Mouse (Mus musculus): Measurements from ENCODE around the gene Myo1b. TPM values are rescaled to one million over a fixed set of nuclear protein-coding genes. Genes with fewer than 3 reads are reported as not detected.
"Not testable (repeated sequence)": the region's sequence is repeated elsewhere in the genome, so short reads cannot be mapped to it uniquely, and the experiment has no call there.

Myo1b gene
- polyA plus RNA-seq, 1 experiment from 2014 or later = 77.6 TPM

DNA sequence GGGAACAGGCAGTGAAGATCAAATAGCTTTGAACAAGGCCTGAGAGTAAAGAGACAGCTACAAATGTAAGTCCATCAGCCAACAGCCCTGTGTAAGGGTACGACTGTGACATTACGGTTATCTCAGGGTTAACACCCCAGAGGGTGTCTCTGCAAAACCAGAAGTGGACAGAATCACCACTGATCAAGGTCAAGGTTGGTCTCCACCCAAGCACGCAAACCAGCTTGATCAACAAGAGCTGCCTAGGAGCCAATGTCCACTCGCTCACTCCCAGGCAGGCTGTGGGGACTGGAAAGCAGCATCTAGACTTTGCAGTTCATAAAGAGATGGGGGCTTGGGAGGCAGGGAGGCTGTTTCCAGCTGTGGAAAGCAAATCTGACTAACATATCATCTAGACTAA, 23.9 kb downstream of the Myo1b start:
- Histone ChIP-seq H3K36me3 (no peaks in the 10 kb centered on the region), H3K4me1 (replicated peaks) (peaks cover 58% of the 10 kb centered on the region), H3K9me3 (no peaks in the 10 kb centered on the region), H3K27me3 (ENCODE audit: insufficient read depth, poor library complexity, severe bottlenecking) (no peaks in the 10 kb centered on the region), H3K4me3 (no peak overlapping the region), H3K27ac (no peak overlapping the region)
- DNase-seq (ENCODE audit: low spot score) = no peak
- WGBS = 93% methylated on average over 4 of the region's 4 CpGs

DNA sequence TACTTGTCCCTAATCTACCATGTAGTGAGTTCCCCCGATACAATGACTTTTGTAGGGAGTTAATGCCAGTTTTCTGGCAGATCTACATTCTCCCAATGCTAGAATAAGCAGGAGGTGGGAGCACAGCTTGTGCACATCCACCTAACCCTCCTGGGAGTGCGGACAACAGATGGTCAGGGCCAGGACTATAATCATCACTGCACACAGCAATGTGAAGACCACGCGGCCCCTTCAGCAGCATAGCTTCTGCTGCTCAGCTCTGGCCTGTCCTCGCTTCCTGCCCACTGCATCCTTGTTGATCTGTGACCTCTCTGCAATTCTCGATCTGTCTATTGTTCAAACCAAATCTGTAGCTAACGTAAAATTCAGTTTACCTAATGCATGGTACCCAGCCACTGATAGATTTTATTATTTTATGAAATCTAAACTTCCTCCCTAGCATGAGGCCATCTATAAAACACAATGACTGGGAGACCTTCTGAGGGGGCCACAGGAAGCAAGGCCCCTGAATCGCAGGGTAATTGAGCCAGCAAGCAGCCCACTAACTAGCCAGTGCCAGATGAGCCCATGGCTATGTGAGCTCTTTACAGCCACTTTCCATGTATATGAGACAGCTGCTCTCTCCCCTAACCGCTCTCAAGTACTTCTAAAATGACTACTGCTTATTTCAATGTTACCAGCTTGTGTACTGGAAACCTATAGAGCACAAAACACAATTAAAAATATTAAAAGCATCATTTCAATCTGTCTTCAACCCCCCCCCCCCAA, 27.6 kb downstream of the Myo1b start:
- no peaks in the 10 kb centered on the region for H3K9me3 ChIP-seq
- H3K27ac ChIP-seq = peak overlapping the region; percentile 13
- no peaks in the 10 kb centered on the region for H3K27me3 ChIP-seq (ENCODE audit: insufficient read depth, poor library complexity, severe bottlenecking)
- 71% methylated on average over 9 of the region's 9 CpGs for WGBS
- peaks cover 45% of the 10 kb centered on the region for H3K4me1 ChIP-seq (replicated peaks)
- no peak overlapping the region for H3K4me3 ChIP-seq
- no peak for DNase-seq (ENCODE audit: low spot score)
- peaks cover 2% of the 10 kb centered on the region; the same call in 1 of the 2 replicates for H3K36me3 ChIP-seq

DNA sequence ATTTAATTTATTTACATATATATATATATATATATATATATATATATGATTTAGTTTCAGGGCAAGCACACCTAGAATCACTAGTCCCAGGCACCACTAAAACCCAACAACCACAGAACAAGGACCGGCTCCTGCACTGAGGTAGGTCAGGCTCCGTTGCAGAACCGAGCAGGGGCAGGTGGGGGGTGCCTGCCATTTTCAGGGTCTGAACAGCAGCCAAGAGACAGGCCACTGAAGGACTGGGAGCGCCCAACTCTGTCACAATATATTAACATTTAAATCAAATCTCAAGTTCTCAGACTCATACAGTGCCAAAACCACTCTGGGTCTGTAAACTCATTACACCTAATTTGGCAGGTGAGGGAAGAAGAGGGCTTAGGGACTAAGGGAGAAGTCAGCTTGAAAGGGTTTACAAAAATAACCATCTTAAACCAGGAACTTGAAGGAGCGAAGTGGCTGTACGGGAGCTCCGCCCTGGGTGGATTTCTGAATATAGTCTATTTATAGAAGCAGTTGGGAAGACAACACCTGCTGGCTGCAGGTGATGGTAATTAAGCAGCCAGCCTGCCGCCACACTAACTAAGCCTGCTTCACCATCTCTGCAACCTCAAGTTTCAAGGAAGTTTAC, 30.4 kb downstream of the Myo1b start:
- Histone ChIP-seq H3K36me3 (peaks cover 21% of the 10 kb centered on the region), H3K4me1 (replicated peaks) (peaks cover 36% of the 10 kb centered on the region), H3K9me3 (no peaks in the 10 kb centered on the region), H3K27me3 (ENCODE audit: insufficient read depth, poor library complexity, severe bottlenecking) (no peaks in the 10 kb centered on the region), H3K27ac (no peak overlapping the region), H3K4me3 (no peak overlapping the region)
- DNase-seq (ENCODE audit: low spot score) = no peak
- WGBS = 93% methylated on average over 8 of the region's 8 CpGs

DNA sequence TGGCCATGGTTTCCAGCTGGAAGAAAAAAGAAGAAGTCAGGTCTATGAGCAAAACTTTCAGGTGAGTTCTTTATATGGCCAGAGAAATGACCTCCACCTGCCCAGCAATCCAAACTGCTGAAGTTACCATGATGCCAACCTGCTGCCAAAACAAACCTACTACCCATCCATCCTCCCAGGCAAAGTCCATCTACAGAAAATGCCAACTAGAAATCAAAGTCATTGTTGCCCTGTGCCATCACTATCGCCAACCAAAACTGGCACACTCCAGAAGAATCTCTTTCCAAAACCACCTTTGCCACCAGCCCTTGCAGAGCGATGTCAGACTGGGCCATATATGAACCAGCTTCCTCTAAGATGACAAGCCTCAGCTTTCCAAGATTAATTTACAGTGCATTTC, 32.7 kb downstream of the Myo1b start:
- Histone ChIP-seq H3K4me3 (no peak overlapping the region), H3K9me3 (no peaks in the 10 kb centered on the region), H3K4me1 (replicated peaks) (peaks cover 39% of the 10 kb centered on the region), H3K27me3 (ENCODE audit: insufficient read depth, poor library complexity, severe bottlenecking) (no peaks in the 10 kb centered on the region), H3K36me3 (peaks cover 21% of the 10 kb centered on the region), H3K27ac (no peak overlapping the region)
- WGBS = 92% methylated on average over 2 of the region's 2 CpGs
- no peak for DNase-seq (ENCODE audit: low spot score)

DNA sequence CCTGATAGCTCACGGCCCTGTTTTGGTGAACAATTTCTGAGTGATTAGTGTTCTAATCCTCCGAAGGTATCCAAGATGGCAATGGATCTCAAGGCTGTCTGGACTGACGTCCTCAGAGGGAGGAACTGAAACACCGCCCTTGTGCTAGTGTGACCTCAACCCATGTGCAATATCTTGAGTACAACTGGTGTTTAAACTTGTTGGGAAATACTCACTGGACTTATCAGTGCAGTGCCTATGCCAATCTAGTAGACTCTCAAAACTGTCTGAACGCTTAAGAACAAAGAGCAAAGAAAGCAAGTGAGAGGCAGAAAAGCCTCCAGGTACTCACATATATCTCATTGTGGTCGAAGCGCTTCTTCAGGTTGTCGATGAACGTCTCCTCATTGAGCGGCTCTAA, 33.1 kb downstream of the Myo1b start:
- Histone ChIP-seq H3K36me3 (peaks cover 21% of the 10 kb centered on the region), H3K4me1 (replicated peaks) (peaks cover 39% of the 10 kb centered on the region), H3K4me3 (no peak overlapping the region), H3K27ac (no peak overlapping the region), H3K9me3 (no peaks in the 10 kb centered on the region), H3K27me3 (ENCODE audit: insufficient read depth, poor library complexity, severe bottlenecking) (no peaks in the 10 kb centered on the region)
- 94% methylated on average over 10 of the region's 10 CpGs for WGBS
- no peak for DNase-seq (ENCODE audit: low spot score)

DNA sequence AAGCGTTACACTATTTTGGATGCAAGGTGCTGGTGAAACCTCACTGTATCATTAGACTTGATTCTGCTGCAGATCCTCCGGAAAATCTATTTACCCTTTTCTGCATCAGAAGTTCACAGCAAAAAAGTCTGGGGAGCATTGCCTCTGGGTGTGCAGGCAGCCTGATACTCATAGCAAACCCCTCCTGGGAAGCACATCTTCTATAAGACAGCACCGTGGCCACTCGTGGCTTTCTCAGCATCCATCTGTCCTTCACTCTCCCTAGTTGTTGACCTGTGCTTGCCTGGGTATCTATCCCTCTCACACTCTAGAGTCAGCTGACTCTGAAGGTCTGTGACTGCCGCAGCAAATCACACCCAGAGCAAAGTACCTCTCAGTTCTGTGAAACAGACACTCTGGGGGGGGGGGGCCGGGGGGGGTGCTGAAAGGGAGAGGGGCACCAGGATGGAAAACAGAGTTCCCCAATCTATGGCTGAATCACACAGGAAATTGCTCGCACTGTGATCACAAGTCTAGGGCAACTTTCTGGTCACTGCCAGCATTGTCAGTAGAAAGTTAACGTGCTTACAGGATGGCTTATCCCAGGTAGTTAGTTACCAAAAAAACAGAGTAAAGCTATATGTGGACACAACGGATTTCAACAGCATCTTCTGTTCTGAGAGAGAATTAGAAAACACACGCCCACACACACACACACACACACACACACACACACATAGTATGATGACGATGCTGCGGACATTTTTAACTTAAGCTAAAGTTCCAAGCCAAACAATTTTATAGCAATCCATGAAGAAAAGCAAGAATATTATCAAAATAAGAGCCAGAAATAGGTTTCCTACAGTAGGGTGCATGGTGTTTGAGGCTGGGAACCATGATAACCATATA, 35.7 kb downstream of the Myo1b start:
- 56% methylated on average over 12 of the region's 12 CpGs for WGBS
- H3K27me3 ChIP-seq (ENCODE audit: insufficient read depth, poor library complexity, severe bottlenecking) = no peaks in the 10 kb centered on the region
- no peaks in the 10 kb centered on the region for H3K9me3 ChIP-seq
- peaks cover 21% of the 10 kb centered on the region for H3K36me3 ChIP-seq
- no peak overlapping the region for H3K4me3 ChIP-seq
- peaks cover 33% of the 10 kb centered on the region for H3K4me1 ChIP-seq (replicated peaks)
- DNase-seq (ENCODE audit: low spot score) = no peak
- H3K27ac ChIP-seq = peak overlapping the region; percentile 62; the same call in 1 of the 2 replicates

DNA sequence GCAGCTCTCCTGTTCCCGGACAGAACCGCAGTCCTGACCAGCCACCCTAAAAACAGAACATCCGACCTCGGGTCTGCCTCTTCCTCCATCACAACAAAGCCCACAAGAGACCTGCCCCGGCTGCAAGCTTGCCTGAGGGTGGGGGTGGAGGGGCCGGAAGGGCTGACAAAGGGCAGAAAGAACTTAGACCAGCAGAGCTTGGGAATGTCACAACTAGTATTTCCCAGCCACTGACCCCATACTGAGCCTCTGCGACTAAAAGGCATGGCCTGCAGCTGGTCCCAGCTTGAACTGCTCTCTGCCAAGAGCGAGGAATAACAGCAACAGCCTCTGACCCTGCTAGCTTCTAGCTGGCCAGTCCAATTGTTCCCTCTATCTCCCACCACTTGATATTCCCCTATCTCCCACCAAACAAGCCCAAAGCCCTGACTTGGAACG, 36.5 kb downstream of the Myo1b start:
- DNase-seq (ENCODE audit: low spot score) = peak; percentile 39
- Histone ChIP-seq H3K27me3 (ENCODE audit: insufficient read depth, poor library complexity, severe bottlenecking) (no peaks in the 10 kb centered on the region), H3K27ac (peak overlapping the region; percentile 62), H3K36me3 (peaks cover 21% of the 10 kb centered on the region), H3K4me1 (replicated peaks) (peaks cover 33% of the 10 kb centered on the region), H3K9me3 (no peaks in the 10 kb centered on the region), H3K4me3 (peak overlapping the region; percentile 18; the same call in 1 of the 2 replicates)
- WGBS = 3% methylated on average over 9 of the region's 9 CpGs

DNA sequence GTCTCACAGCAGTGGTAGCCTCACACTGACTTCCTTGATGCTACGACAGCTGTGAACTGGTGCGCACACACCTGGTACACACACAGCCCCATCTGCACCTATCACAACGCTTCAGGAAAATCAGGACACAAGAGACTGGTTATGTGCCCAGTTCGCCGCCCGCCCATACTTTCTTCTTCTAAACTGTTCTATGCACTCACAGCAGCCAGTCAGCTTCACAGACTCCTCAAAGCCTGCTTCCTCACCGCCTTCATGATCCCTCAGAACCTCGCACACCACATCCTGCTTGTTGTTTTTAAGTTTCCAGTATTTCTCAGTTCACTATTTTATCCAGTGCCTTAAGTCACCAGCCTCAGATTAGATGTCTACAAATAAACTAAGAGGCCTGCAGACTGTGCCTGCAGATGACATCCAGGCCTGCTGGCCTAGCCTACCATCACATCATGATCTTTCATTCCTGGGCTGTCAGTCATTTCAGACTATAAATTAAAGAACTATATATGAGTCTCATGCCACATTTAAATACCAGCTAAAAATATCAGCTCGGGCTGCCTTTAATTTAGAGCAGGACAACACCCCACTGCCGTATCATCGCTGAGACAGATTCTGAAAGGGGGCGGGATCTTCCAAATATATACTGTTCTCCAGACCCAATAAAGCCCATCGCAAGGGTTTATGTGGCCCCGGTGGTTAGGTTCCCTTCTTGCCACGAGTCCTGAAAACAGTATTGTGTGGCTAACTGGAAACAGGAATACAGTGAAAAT, 40.2 kb downstream of the Myo1b start:
- no peaks in the 10 kb centered on the region for H3K27me3 ChIP-seq (ENCODE audit: insufficient read depth, poor library complexity, severe bottlenecking)
- 93% methylated on average over 15 of the region's 15 CpGs for WGBS
- H3K36me3 ChIP-seq = peaks cover 4% of the 10 kb centered on the region
- H3K4me1 ChIP-seq (replicated peaks) = peaks cover 35% of the 10 kb centered on the region
- no peak overlapping the region for H3K27ac ChIP-seq
- no peak for DNase-seq (ENCODE audit: low spot score)
- H3K9me3 ChIP-seq = no peaks in the 10 kb centered on the region
- no peak overlapping the region for H3K4me3 ChIP-seq

DNA sequence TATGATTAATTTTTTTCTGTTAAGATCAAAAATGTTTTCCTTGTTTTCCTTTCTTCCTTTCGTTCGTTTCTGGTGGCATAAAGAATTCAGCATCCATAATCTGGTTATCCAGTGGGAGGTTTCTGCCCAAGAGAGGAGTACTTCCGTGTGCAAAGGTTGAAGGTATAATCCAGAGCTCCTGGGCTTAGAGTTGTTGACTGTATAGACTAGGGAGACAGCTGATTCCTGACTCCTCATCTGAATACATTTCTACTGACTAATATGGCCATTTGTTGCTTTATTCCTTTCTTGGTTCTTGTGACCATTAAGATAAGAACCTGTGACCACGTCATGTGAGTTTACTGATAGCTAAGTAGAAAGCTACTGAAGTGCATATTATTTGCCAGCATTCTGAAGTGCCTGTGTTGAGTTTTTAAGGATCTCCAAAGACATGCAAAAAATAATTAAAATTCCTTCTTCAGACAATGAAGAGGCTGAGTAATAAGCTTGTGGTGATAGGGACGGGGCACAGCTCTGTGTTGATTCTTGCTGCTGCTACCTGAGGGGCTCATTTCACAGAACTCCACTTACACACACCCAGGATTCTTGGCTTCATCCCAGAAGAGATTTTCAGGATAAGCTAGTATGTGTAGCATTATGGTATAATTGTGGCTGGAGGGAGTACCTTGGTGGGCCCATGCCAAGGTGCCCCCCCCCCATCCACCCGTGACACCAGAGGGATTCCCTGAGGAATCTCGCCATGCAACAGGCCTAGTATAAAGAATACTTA, 43.2 kb downstream of the Myo1b start:
- Histone ChIP-seq H3K4me3 (no peak overlapping the region), H3K27ac (0 out of 2 replicates have a peak overlapping the region, but pooled peaks have one; percentile 12), H3K9me3 (peaks cover 6% of the 10 kb centered on the region), H3K36me3 (peaks cover 13% of the 10 kb centered on the region), H3K4me1 (replicated peaks) (0 out of 2 replicates have a peak, but pooled peaks cover 10% of the 10 kb centered on the region), H3K27me3 (ENCODE audit: insufficient read depth, poor library complexity, severe bottlenecking) (no peaks in the 10 kb centered on the region)
- 90% methylated on average over 7 of the region's 7 CpGs for WGBS
- DNase-seq (ENCODE audit: low spot score) = no peak

DNA sequence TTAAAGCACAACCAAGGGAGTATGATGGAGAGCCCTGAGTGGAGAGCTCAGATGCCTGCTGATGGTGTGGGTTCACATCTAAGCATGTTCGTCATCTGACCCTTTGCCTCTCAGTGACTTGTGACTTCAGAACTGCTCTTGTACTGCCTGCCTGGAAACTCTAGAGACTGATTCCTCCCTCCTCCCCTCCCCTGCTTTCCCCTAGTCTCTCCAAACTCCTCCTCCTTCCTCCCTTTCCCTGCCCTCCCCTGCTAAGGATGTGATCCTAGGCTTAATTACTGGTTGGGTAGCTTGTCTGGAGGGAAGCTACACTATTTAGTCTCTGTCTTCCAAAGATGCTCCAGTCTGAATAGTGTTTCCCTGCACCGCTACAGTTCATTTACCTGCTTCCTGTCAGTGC, 44.6 kb downstream of the Myo1b start:
- not testable (repeated sequence) for H3K9me3 ChIP-seq; H3K27me3 ChIP-seq (ENCODE audit: insufficient read depth, poor library complexity, severe bottlenecking); DNase-seq (ENCODE audit: low spot score); H3K4me3 ChIP-seq; H3K4me1 ChIP-seq (replicated peaks); H3K27ac ChIP-seq
- H3K36me3 ChIP-seq = peaks cover 17% of the 10 kb centered on the region
- 77% methylated on average over 2 of the region's 2 CpGs for WGBS

DNA sequence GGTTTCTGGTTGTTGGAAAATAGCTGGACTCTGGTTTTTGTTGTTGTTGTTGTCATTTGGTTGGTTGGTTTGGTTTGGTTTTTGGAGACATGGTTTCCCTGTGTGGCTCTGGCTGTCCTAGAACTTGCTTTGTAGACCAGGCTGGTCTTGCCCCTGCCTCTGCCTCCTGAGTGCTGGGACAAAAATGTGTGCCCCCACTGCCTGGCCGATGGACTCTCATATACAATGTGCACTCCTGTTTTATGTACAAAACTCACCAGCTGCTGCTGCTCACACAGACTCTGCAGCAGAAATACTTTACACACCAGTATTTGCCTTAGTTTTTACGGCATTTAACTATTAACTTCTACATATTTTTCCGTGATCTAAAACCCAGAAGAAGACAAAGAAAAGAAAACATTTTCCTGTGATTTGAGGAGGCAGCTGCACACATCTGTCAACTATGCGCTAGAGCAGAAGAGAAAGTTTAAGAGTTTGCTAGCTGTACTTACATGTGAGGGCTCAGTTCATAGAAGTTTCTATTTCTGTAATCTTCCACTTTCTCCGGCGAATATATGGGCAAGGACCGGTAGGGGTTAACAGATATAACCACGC, 52.9 kb downstream of the Myo1b start:
- no peaks in the 10 kb centered on the region for H3K9me3 ChIP-seq
- H3K4me3 ChIP-seq = no peak overlapping the region
- H3K27ac ChIP-seq = no peak overlapping the region
- WGBS = 93% methylated on average over 8 of the region's 8 CpGs
- H3K36me3 ChIP-seq = peaks cover 43% of the 10 kb centered on the region
- DNase-seq (ENCODE audit: low spot score) = no peak
- H3K4me1 ChIP-seq (replicated peaks) = no peaks in the 10 kb centered on the region
- no peaks in the 10 kb centered on the region for H3K27me3 ChIP-seq (ENCODE audit: insufficient read depth, poor library complexity, severe bottlenecking)
